Mouse (Mus musculus) liver, embryonic 14.5 days (tissue): ENCODE measurements around the gene Tnfsf14. TPM values are rescaled to one million over a fixed set of nuclear protein-coding genes. Genes with fewer than 3 reads are reported as not detected.

Experiments used
- ATAC-seq: fragments of 200-750 bp; cut with Nextera tagmentation; 2 replicates; pipeline ENCODE4 v1.8.0; 2017; ENCODE audit warnings: moderate number of reproducible peaks, mild to moderate bottlenecking, moderate library complexity; ENCODE audit not compliant: insufficient read depth
- DNase-seq, 3 experiments: peaks; one replicate each; pipeline ENCODE4 v3.0.0-alpha.2; 2012 to 2013; ENCODE audit warnings: low read depth in 3 of 3, low spot score in 3 of 3
- H3K27ac ChIP-seq: fragments of 300-500 bp; sonication (generic); 2 replicates; pipeline ENCODE4 v1.5.1; 2014; ENCODE audit warnings: moderate library complexity, mild to moderate bottlenecking, control low read depth, inconsistent platforms
- H3K27me3 ChIP-seq: fragments of 300-500 bp; sonication (generic); 2 replicates; pipeline ENCODE4 v1.6.1; 2014; ENCODE audit warnings: mild to moderate bottlenecking, low read length, moderate library complexity; ENCODE audit not compliant: control insufficient read depth, insufficient read depth
- H3K36me3 ChIP-seq: fragments of 300-500 bp; sonication (generic); replicated peaks from 2 replicates; pipeline ENCODE4 v1.6.1; 2014; ENCODE audit warnings: low read depth; ENCODE audit not compliant: control insufficient read depth, insufficient read depth
- H3K4me1 ChIP-seq, 2 experiments: fragments of 200-500 bp in 1 of 2; fragments of 300-500 bp in 1 of 2; sonication (generic) in 1 of 2; replicated peaks; 2 replicates each; pipeline ENCODE4 v1.6.1; 2012 to 2014; ENCODE audit warnings: antibody characterized with exemption in 1 of 2, inconsistent platforms in 1 of 2, low read length in 1 of 2; ENCODE audit not compliant: control insufficient read depth in 2 of 2, insufficient read depth in 2 of 2
- H3K4me2 ChIP-seq: fragments of 300-500 bp; sonication (generic); 2 replicates; pipeline ENCODE4 v1.6.1; 2014; ENCODE audit warnings: low read depth, mild to moderate bottlenecking, control low read depth, moderate library complexity
- H3K4me3 ChIP-seq, 2 experiments: fragments of 200-500 bp in 1 of 2; fragments of 300-500 bp in 1 of 2; sonication (generic) in 1 of 2; 2 replicates each; pipeline ENCODE4 v1.5.1; 2012 to 2014; ENCODE audit warnings: low read depth in 2 of 2, low read length in 2 of 2, mild to moderate bottlenecking in 2 of 2, control low read depth in 1 of 2, inconsistent platforms in 1 of 2, moderate library complexity in 1 of 2; ENCODE audit not compliant: insufficient read depth in 1 of 2
- H3K9ac ChIP-seq: fragments of 300-500 bp; sonication (generic); replicated peaks from 2 replicates; pipeline ENCODE4 v1.6.1; 2014; ENCODE audit warnings: mild to moderate bottlenecking, control low read depth, moderate library complexity
- H3K9me3 ChIP-seq: fragments of 300-500 bp; sonication (generic); 2 replicates; pipeline ENCODE4 v1.6.1; 2016; ENCODE audit warnings: low read length, mixed read lengths; ENCODE audit not compliant: control insufficient read depth
- CTCF ChIP-seq: IDR thresholded peaks from 2 replicates; pipeline ENCODE4 v1.5.1; 2016; ENCODE audit warnings: antibody characterized with exemption, low read depth, control low read depth
- EP300 ChIP-seq: IDR thresholded peaks from 2 replicates; pipeline ENCODE4 v1.6.1; 2016; ENCODE audit warnings: antibody characterized with exemption, low read depth
- WGBS: fragments of 180-500 bp; shearing (Covaris S2); extraction: QIAGEN DNeasy Blood & Tissue Kit; methylation state at CpG from one replicate; pipeline ENCODE4 v1.1.7; 2014; ENCODE audit not compliant: insufficient replicate concordance; 5-methylcytosine and 5-hydroxymethylcytosine counted together
- polyA plus RNA-seq, 2 experiments: library from polyadenylated mRNA; depleted of rRNA in 1 of 2; stranded (reverse) in 1 of 2; unstranded in 1 of 2; fragments of >200 nt; fragmentation: Nextera tagmentation in 1 of 2; extraction: Ambion mirVana in 1 of 2; gene quantifications; 2 replicates each; pipeline versions ENCODE4 v1.2.1 to v1.2.3; 2012 to 2014

Tnfsf14 gene
- polyA plus RNA-seq, 2 experiments = 0.51 to 1.9 TPM

DNA sequence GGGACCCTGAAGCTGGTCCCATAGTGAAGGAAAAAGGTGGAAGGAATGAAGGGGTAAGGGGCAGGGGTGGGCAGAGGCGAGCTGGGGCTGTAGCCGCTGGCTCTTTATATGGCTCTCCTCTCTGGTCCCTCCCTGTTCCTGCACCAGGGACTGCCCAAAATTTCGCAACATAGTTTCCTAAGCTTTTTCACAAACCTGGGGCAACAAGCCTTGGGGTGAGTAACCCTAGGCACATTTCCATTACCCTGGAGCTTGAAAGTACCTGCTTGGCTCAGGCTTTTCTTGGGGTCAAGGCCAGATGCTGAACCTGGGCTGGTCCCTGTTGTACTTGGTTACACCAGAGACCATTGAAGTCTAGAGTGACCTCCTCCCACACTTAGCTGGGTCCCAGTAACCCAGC, 34.0 kb upstream of the Tnfsf14 start, which contains the start of gene C3:
Gene C3, minus strand, starts transcription at position 123 of the 400 bp plus-strand sequence.
- Histone ChIP-seq H3K4me3 (peak within 1 kb of the TSS; percentile 36 to 46), H3K4me2 (peak within 1 kb of the TSS; percentile 42), H3K27ac (no peak within 1 kb of the TSS), H3K27me3 (no peaks in the 10 kb centered on the region), H3K9me3 (no peaks in the 10 kb centered on the region), H3K4me1 (peaks cover 0 to 25% of the 10 kb centered on the region in 2 experiments), H3K9ac (no peak within 1 kb of the TSS), H3K36me3 (no peaks in the 10 kb centered on the region)
- ATAC-seq = peak; percentile 36
- TF ChIP-seq CTCF (no peak), EP300 (no peak)
- WGBS = 45% methylated on average over 3 of the region's 3 CpGs
- no peak for DNase-seq

DNA sequence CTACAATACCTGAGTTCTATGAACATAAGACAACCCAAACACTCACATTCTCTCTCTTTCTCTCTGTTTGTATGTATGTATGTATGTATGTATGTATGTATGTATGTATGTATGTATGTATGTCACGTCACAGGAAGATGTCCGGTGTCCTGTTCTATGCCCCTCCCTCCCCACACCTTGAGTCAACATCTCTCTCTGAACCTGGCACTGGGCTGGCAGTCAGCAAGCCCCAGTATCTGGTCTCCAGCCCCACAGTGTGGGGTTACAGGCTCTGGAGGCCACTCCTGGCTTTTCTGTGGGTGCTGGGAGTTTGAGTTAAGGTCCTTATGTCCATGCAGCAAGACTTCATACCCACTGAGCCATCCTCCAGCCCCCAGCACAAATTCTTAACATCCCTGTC, 33.5 kb upstream of the Tnfsf14 start:
- Histone ChIP-seq H3K9ac (no peak overlapping the region), H3K4me1 (peaks cover 0 to 25% of the 10 kb centered on the region in 2 experiments)
- WGBS = 75% methylated on average over 2 of the region's 2 CpGs

DNA sequence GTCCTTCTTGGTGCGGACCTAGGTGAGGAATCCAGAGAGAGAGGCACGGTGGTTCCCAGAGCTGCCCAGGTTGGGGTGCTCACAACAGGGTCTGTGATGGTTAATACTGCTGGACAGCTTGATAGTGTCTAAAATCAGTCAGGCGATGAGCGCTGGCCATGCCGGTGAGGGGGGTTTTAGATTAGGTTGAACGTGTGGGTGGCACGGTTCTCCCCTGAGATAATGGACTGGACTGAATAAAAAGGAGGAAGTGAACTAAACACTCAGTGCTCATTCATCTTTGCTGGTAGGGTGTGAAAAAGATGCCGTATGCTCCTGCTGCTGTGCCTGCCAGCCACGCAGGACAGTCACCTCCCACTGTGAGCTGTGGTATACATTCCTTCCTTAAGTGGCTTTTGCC, 29.3 kb upstream of the Tnfsf14 start:
- H3K4me2 ChIP-seq = no peak overlapping the region
- WGBS = 32% methylated on average over 9 of the region's 9 CpGs
- H3K27me3 ChIP-seq = no peaks in the 10 kb centered on the region
- peaks cover 0 to 2% of the 10 kb centered on the region in 2 experiments; a peak in 1 of 4 replicates for H3K4me1 ChIP-seq
- no peak for DNase-seq
- H3K4me3 ChIP-seq = no peak overlapping the region
- no peak for ATAC-seq
- no peak overlapping the region for H3K27ac ChIP-seq
- H3K9me3 ChIP-seq = no peaks in the 10 kb centered on the region
- H3K9ac ChIP-seq = no peak overlapping the region
- TF ChIP-seq EP300 (no peak), CTCF (no peak)
- no peaks in the 10 kb centered on the region for H3K36me3 ChIP-seq

More for the DNA sequence above, 33.5 kb upstream of the Tnfsf14 start:
- no peak for TF ChIP-seq CTCF
- TF ChIP-seq EP300 = no peak
- ATAC-seq = no peak
- no peaks in the 10 kb centered on the region for H3K36me3 ChIP-seq
- H3K9me3 ChIP-seq = no peaks in the 10 kb centered on the region
- H3K27me3 ChIP-seq = no peaks in the 10 kb centered on the region
- H3K27ac ChIP-seq = no peak overlapping the region
- DNase-seq = no peak
- peak overlapping the region; percentile 36 to 46 for H3K4me3 ChIP-seq
- peak overlapping the region; percentile 42 for H3K4me2 ChIP-seq

DNA sequence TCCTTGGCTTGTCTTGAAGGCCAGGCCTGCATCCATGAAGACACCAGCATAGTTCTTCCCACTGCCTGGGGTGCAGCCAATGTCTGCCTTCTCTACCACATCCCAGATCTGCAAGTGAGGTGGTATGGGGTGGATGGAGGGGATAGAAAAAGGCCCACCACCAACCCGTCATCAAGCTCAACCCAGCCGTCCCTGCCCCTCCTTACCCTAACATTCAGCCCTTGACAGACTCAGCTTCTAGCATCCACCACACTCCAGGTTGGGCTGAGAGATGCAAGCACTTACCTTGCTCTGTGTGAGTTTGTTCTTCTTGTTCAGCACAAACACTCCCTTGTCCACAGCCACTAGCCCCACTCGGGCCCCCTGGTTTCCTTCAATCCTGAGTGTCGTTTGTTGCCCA, 27.9 kb upstream of the Tnfsf14 start:
- Histone ChIP-seq H3K4me2 (no peak overlapping the region), H3K36me3 (no peaks in the 10 kb centered on the region)
- no peak for TF ChIP-seq CTCF
- TF ChIP-seq EP300 = no peak

DNA sequence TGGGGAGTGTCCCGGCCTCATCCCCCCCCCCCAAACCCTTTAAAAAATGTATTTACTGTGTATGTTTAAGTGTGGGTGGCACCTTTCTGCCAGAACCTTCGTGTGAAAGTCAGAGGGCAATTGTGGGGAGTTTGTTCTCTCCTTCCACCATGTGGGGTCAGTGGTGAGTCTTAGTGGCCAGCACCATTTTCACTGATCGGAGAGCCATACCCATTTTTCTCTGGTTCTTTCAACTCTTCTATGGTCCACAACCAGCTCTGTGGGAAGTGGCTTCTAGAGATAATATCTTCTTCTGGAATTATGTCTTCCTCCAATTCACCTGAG, 25.9 kb upstream of the Tnfsf14 start:
- WGBS = 13% methylated on average over 3 of the region's 3 CpGs
- H3K27me3 ChIP-seq = no peaks in the 10 kb centered on the region
- H3K4me2 ChIP-seq = no peak overlapping the region
- H3K9ac ChIP-seq = no peak overlapping the region
- no peak for ATAC-seq
- no peak overlapping the region for H3K27ac ChIP-seq
- H3K36me3 ChIP-seq = no peaks in the 10 kb centered on the region
- no peak for DNase-seq
- H3K9me3 ChIP-seq = no peaks in the 10 kb centered on the region
- TF ChIP-seq CTCF (peak; percentile 44; the same call in 1 of the 2 replicates), EP300 (no peak)
- H3K4me3 ChIP-seq = no peak overlapping the region
- no peaks in the 10 kb centered on the region for H3K4me1 ChIP-seq

More for the DNA sequence above, 27.9 kb upstream of the Tnfsf14 start:
- WGBS = 44% methylated on average over 4 of the region's 4 CpGs
- DNase-seq (no peak), ATAC-seq (no peak)
- no peaks in the 10 kb centered on the region for H3K9me3 ChIP-seq
- H3K9ac ChIP-seq = no peak overlapping the region
- no peak overlapping the region for H3K4me3 ChIP-seq
- no peak overlapping the region for H3K27ac ChIP-seq
- H3K4me1 ChIP-seq = no peaks in the 10 kb centered on the region
- no peaks in the 10 kb centered on the region for H3K27me3 ChIP-seq
